Mouse (Mus musculus) spleen, adult 2 months (tissue): ENCODE data around the gene Prss53.

Experiments used
- CTCF ChIP-seq: fragments of 200-500 bp; IDR thresholded peaks from 2 replicates; pipeline ENCODE4 v1.5.1; 2011; ENCODE audit warnings: mild to moderate bottlenecking, inconsistent platforms; ENCODE audit not compliant: insufficient read depth, insufficient read length, insufficient replicate concordance; ENCODE audit errors: extremely low read depth
- POLR2A ChIP-seq: fragments of 200-500 bp; IDR thresholded peaks from 2 replicates; pipeline ENCODE4 v1.6.1; 2011; ENCODE audit warnings: low read depth, low read length, inconsistent platforms

DNA sequence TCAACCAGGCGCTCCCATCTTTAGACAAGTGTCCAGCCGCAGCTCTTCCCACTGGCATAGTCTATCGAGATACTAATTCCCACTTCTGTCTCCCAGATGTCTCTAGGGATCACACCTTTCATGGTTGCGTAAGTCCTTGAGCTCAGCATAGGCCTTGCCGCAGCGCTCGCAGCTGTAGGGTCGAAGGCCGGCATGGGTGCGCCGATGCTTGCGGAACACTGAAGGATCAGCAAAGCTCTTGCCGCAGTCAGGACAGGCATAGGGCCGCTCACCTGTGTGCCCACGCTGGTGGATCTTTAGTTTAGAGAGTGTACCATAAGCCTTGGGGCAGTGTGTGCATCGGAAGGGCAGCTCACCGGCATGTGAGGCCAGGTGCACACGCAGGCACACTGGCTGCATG is 23.1 kb downstream of the Prss53 start:
- TF ChIP-seq CTCF (no peak), POLR2A (no peak)
